15 mouse cellular contexts compared by ENCODE assay signal in genomic region chr13:18824420-18825123, GRCm38 (mm10).
DNase-seq lines count a peak whose midpoint lies in the region; ATAC-seq and TF ChIP-seq lines count a peak whose summit lies in the region.
"Had no signal": no experiment of that assay in that cellular context is flagged by ENCODE, and none has a peak within 500 bp of the region (broad histone marks: within the 10 kb centered on the region; RNA-seq: fewer than 3 reads in every experiment).

No protein-coding gene starts in this region.

- no peaks in the 10 kb centered on the region for H3K9me3 ChIP-seq in forebrain, embryonic 15.5 days
- no peaks in the 10 kb centered on the region for H3K9me3 ChIP-seq in hindbrain, embryonic 16.5 days (ENCODE audit: control insufficient read depth, low read length)
- no peaks in the 10 kb centered on the region for H3K9me3 ChIP-seq in neural tube, embryonic 13.5 days
- H3K9me3 ChIP-seq in heart, embryonic 10.5 days, result no peaks in the 10 kb centered on the region
- H3K9me3 ChIP-seq: heart, embryonic 13.5 days; limb, embryonic 12.5 days had no signal

- intact Hi-C loops in left cerebral cortex, postnatal 14 days (cut with DNase I), result no loop called here
- intact Hi-C loops in left cerebral cortex, adult 2 months (cut with DNase I), result no loop called here

- peaks cover 5% of the 10 kb centered on the region for H3K36me3 ChIP-seq in forebrain, embryonic 15.5 days
- no peaks in the 10 kb centered on the region for H3K36me3 ChIP-seq in hindbrain, embryonic 16.5 days (ENCODE audit: control insufficient read depth, insufficient read depth, low read length)
- peaks cover 8% of the 10 kb centered on the region for H3K36me3 ChIP-seq in neural tube, embryonic 13.5 days
- peaks cover 6% of the 10 kb centered on the region; the same call in 1 of the 2 replicates for H3K36me3 ChIP-seq in heart, embryonic 10.5 days

- TF ChIP-seq CTCF in left cerebral cortex, adult 2 months (IDR thresholded peaks at IDR 0.05), result no peak

- 61% methylated on average over 10 of the region's 10 CpGs for WGBS in forebrain, embryonic 15.5 days
- 61% methylated on average over 10 of the region's 10 CpGs for WGBS in hindbrain, embryonic 16.5 days
- WGBS in neural tube, embryonic 13.5 days, result 64% methylated on average over 10 of the region's 10 CpGs
- 80% methylated on average over 10 of the region's 10 CpGs for WGBS in heart, embryonic 10.5 days

- ATAC-seq in forebrain, embryonic 15.5 days (replicated peaks), result peak; percentile 71
- ATAC-seq in hindbrain, embryonic 16.5 days, result peak; percentile 77; the same call in 1 of the 2 replicates
- peak; percentile 76; the same call in 1 of the 2 replicates for ATAC-seq in neural tube, embryonic 13.5 days (ENCODE audit: low read depth)
- ATAC-seq: CD4-positive, CD25-positive, alpha-beta regulatory T cell, adult 4 months had no signal

- peak; percentile 15 to 19 for DNase-seq in left cerebral cortex, postnatal 14 days (ENCODE audit: low spot score in 2 of 2)
- no peak for DNase-seq in left cerebral cortex, adult 2 months (ENCODE audit: extremely low spot score in 1 of 2, low spot score in 2 of 2)
- no peak for DNase-seq in cerebellum, postnatal 14 days
- no peak for DNase-seq in heart, embryonic 10.5 days (ENCODE audit: low spot score)
- DNase-seq: cerebellum, adult 18-20 months; gastrocnemius, postnatal 10 days; lung, adult 18-20 months; thymus, postnatal 36 days had no signal

- H3K4me3 ChIP-seq in left cerebral cortex, adult 2 months, result no peak overlapping the region
- no peak overlapping the region for H3K4me3 ChIP-seq in forebrain, embryonic 15.5 days
- H3K4me3 ChIP-seq in hindbrain, embryonic 16.5 days (ENCODE audit: low read length), result no peak overlapping the region
- H3K4me3 ChIP-seq in neural tube, embryonic 13.5 days, result no peak overlapping the region
- no peak overlapping the region for H3K4me3 ChIP-seq in heart, embryonic 10.5 days
- H3K4me3 ChIP-seq: heart, embryonic 13.5 days; limb, embryonic 12.5 days; myocyte had no signal

- peaks cover 2% of the 10 kb centered on the region; the same call in 1 of the 2 replicates for H3K4me1 ChIP-seq in forebrain, embryonic 15.5 days
- no peaks in the 10 kb centered on the region; the same call in 1 of the 2 replicates for H3K4me1 ChIP-seq in hindbrain, embryonic 16.5 days (ENCODE audit: control insufficient read depth, insufficient read depth, low read depth, low read length)
- peaks cover 18% of the 10 kb centered on the region; the same call in 1 of the 2 replicates for H3K4me1 ChIP-seq in neural tube, embryonic 13.5 days (replicated peaks)
- H3K4me1 ChIP-seq in heart, embryonic 10.5 days, result no peaks in the 10 kb centered on the region
- H3K4me1 ChIP-seq: heart, embryonic 13.5 days; limb, embryonic 12.5 days had no signal

- H3K27ac ChIP-seq in left cerebral cortex, adult 2 months, result no peak overlapping the region
- H3K27ac ChIP-seq in forebrain, embryonic 15.5 days (replicated peaks), result peak overlapping the region; percentile 54
- H3K27ac ChIP-seq in hindbrain, embryonic 16.5 days (ENCODE audit: low read depth, low read length), result no peak overlapping the region; the same call in 1 of the 2 replicates
- peak overlapping the region; percentile 49; the same call in 1 of the 2 replicates for H3K27ac ChIP-seq in neural tube, embryonic 13.5 days (replicated peaks)
- no peak overlapping the region for H3K27ac ChIP-seq in heart, embryonic 10.5 days
- H3K27ac ChIP-seq: heart, embryonic 13.5 days; limb, embryonic 12.5 days had no signal

- no peak overlapping the region for H3K9ac ChIP-seq in forebrain, embryonic 15.5 days (replicated peaks)
- H3K9ac ChIP-seq in hindbrain, embryonic 16.5 days (ENCODE audit: low read depth, low read length), result no peak overlapping the region
- H3K9ac ChIP-seq in neural tube, embryonic 13.5 days, result no peak overlapping the region
- H3K9ac ChIP-seq: heart, embryonic 13.5 days; limb, embryonic 12.5 days had no signal

- H3K27me3 ChIP-seq in forebrain, embryonic 15.5 days, result no peaks in the 10 kb centered on the region
- H3K27me3 ChIP-seq in hindbrain, embryonic 16.5 days (replicated peaks; ENCODE audit: control insufficient read depth, insufficient read depth, low read length), result no peaks in the 10 kb centered on the region
- H3K27me3 ChIP-seq in neural tube, embryonic 13.5 days, result no peaks in the 10 kb centered on the region
- H3K27me3 ChIP-seq in heart, embryonic 10.5 days (ENCODE audit: insufficient read depth, poor library complexity, severe bottlenecking), result no peaks in the 10 kb centered on the region
- H3K27me3 ChIP-seq: heart, embryonic 13.5 days; limb, embryonic 12.5 days had no signal

- H3K4me2 ChIP-seq in forebrain, embryonic 15.5 days (replicated peaks), result no peak overlapping the region
- H3K4me2 ChIP-seq in hindbrain, embryonic 16.5 days (ENCODE audit: low read length), result no peak overlapping the region
- H3K4me2 ChIP-seq in neural tube, embryonic 13.5 days, result no peak overlapping the region
- H3K4me2 ChIP-seq: heart, embryonic 13.5 days; limb, embryonic 12.5 days had no signal

Comparison
In these comparisons a context has a peak if more than half of its experiments do, and no peak if none do; other contexts are left out.
1. DNase-seq: peak in left cerebral cortex, postnatal 14 days (2 of 2); none in left cerebral cortex, adult 2 months (0 of 2), cerebellum, postnatal 14 days (0 of 2) and heart, embryonic 10.5 days (single experiment).
2. H3K27ac ChIP-seq: peak in forebrain, embryonic 15.5 days (single experiment) and neural tube, embryonic 13.5 days (single experiment); none in left cerebral cortex, adult 2 months (single experiment), hindbrain, embryonic 16.5 days (single experiment) and heart, embryonic 10.5 days (single experiment).
3. Peak in every context shown above with its lines, with median percentiles within 50 percentile points of each other: ATAC-seq.